Mouse (Mus musculus): ENCODE results near the gene Prkca.

GRCm38 (mm10) chr11:108259391-108259790 lies 84.3 kb downstream of the Prkca start:
- TF ChIP-seq POLR2A (IDR thresholded peaks at IDR 0.05; ENCODE audit: low read depth, low read length) (no peak), CTCF (IDR thresholded peaks at IDR 0.05; ENCODE audit: borderline replicate concordance, insufficient read depth, low read length) (no peak)
